Mouse (Mus musculus): ENCODE measurements at regions not wholly inside any gene's neighbourhood (a gene's known extent, or its start where the extent isn't known, plus 50 kb on each side); places are given as distances from the start of the nearest gene placed in this dataset.
"Not testable (repeated sequence)": the region's sequence is repeated elsewhere in the genome, so short reads cannot be mapped to it uniquely, and the experiment has no call there.

GRCm38 (mm10) chr11:52460190-52460780 lies 64.1 kb downstream of the 9530068E07Rik start:
- 59% methylated on average over 7 of the region's 7 CpGs for WGBS (ENCODE audit: insufficient replicate concordance)
- no peaks in the 10 kb centered on the region for H3K4me1 ChIP-seq (ENCODE audit: insufficient read depth)
- H3K9ac ChIP-seq (replicated peaks) = no peak overlapping the region
- no peaks in the 10 kb centered on the region for H3K9me3 ChIP-seq (ENCODE audit: low read length)
- no peak overlapping the region for H3K4me3 ChIP-seq (ENCODE audit: low read depth, low read length)
- no peak overlapping the region for H3K4me2 ChIP-seq (ENCODE audit: low read depth, low read length)
- H3K36me3 ChIP-seq (replicated peaks; ENCODE audit: insufficient read depth, low read length) = no peaks in the 10 kb centered on the region
- H3K27ac ChIP-seq (ENCODE audit: low read depth) = no peak overlapping the region
- no peaks in the 10 kb centered on the region for H3K27me3 ChIP-seq (ENCODE audit: insufficient read depth, low read length)
- no peak for DNase-seq
- TF ChIP-seq EP300 (IDR thresholded peaks at IDR 0.05; ENCODE audit: low read depth) = no peak
- TF ChIP-seq CTCF (IDR thresholded peaks at IDR 0.05; ENCODE audit: low read depth) = no peak
- ATAC-seq = no peak

DNA sequence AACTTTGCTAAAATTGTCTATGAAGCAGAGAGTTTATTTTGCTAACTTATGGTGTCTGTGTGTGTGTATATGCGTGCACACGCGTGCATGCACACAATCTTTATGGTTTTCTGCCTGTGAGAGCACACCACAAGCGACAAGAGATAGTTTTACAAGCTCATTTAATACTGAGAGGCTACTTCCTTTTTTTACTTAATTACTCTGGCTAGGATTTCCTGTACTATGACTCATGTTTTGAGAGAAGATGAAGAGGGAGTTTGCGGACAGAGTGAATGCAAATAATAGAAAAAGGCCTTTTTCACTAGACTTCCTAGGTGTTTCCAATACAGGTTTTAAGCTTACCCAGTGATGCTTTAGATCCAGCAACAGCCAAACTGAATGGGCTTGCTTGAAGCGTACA lies 74.9 kb downstream of the 9530068E07Rik start:
- not testable (repeated sequence) for H3K4me3 ChIP-seq (ENCODE audit: low read depth, low read length); H3K9ac ChIP-seq (replicated peaks); H3K9me3 ChIP-seq (ENCODE audit: low read length); H3K27me3 ChIP-seq (ENCODE audit: insufficient read depth, low read length); H3K36me3 ChIP-seq (replicated peaks; ENCODE audit: insufficient read depth, low read length); ATAC-seq; DNase-seq; H3K4me2 ChIP-seq (ENCODE audit: low read depth, low read length); H3K27ac ChIP-seq (ENCODE audit: low read depth); H3K4me1 ChIP-seq (ENCODE audit: insufficient read depth)
- WGBS (ENCODE audit: insufficient replicate concordance) = 43% methylated on average over 6 of the region's 6 CpGs

GRCm38 (mm10) chr11:52480111-52480510 lies 83.9 kb downstream of the 9530068E07Rik start:
- not testable (repeated sequence) for H3K4me2 ChIP-seq (ENCODE audit: low read depth, low read length); H3K36me3 ChIP-seq (replicated peaks; ENCODE audit: insufficient read depth, low read length); H3K4me3 ChIP-seq (ENCODE audit: low read depth, low read length); ATAC-seq; H3K9me3 ChIP-seq (ENCODE audit: low read length); H3K9ac ChIP-seq (replicated peaks); H3K27me3 ChIP-seq (ENCODE audit: insufficient read depth, low read length); DNase-seq; H3K27ac ChIP-seq (ENCODE audit: low read depth); H3K4me1 ChIP-seq (ENCODE audit: insufficient read depth)
- 61% methylated on average over 10 of the region's 10 CpGs for WGBS (ENCODE audit: insufficient replicate concordance)

- not testable (repeated sequence) for H3K4me1 ChIP-seq (ENCODE audit: insufficient read depth); H3K27ac ChIP-seq (ENCODE audit: low read depth); ATAC-seq; H3K9me3 ChIP-seq (ENCODE audit: low read length); H3K4me2 ChIP-seq (ENCODE audit: low read depth, low read length); H3K9ac ChIP-seq (replicated peaks); DNase-seq; H3K4me3 ChIP-seq (ENCODE audit: low read depth, low read length); H3K27me3 ChIP-seq (ENCODE audit: insufficient read depth, low read length); H3K36me3 ChIP-seq (replicated peaks; ENCODE audit: insufficient read depth, low read length)
- WGBS (ENCODE audit: insufficient replicate concordance) = 83% methylated on average over 21 of the region's 24 CpGs
Observed at GRCm38 (mm10) chr11:52480694-52481093, 84.5 kb downstream of the 9530068E07Rik start.

DNA sequence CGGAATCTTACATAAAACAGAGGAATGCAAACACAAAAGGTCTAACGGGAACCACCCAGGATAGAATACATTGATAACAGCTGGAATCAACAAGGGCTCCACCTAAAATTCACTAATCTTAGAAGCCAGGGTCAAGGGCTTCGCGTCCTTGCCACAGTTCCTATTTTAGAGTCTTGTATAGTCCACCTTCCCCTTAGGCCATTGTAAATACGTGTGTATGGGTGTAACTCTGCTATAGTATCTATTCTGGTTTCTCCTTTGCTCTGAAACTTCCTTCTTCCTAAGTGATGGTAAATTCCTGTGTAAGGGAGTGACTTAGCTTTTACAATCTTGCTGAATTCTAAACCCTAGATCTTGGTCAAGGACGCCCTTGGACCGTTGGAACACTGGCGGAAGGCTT lies 87.3 kb downstream of the 9530068E07Rik start:
- not testable (repeated sequence) for H3K36me3 ChIP-seq (replicated peaks; ENCODE audit: insufficient read depth, low read length); H3K4me1 ChIP-seq (ENCODE audit: insufficient read depth); H3K9me3 ChIP-seq (ENCODE audit: low read length); H3K9ac ChIP-seq (replicated peaks); H3K27me3 ChIP-seq (ENCODE audit: insufficient read depth, low read length); H3K27ac ChIP-seq (ENCODE audit: low read depth); H3K4me2 ChIP-seq (ENCODE audit: low read depth, low read length); H3K4me3 ChIP-seq (ENCODE audit: low read depth, low read length); DNase-seq; ATAC-seq
- WGBS (ENCODE audit: insufficient replicate concordance) = 78% methylated on average over 4 of the region's 8 CpGs

GRCm38 (mm10) chr11:52488538-52488937 lies 92.3 kb downstream of the 9530068E07Rik start:
- H3K4me2 ChIP-seq (ENCODE audit: low read depth, low read length); DNase-seq; H3K9ac ChIP-seq (replicated peaks); H3K27me3 ChIP-seq (ENCODE audit: insufficient read depth, low read length); H3K9me3 ChIP-seq (ENCODE audit: low read length); H3K4me3 ChIP-seq (ENCODE audit: low read depth, low read length); H3K4me1 ChIP-seq (ENCODE audit: insufficient read depth); H3K36me3 ChIP-seq (replicated peaks; ENCODE audit: insufficient read depth, low read length); ATAC-seq; H3K27ac ChIP-seq (ENCODE audit: low read depth): not testable (repeated sequence)
- WGBS (ENCODE audit: insufficient replicate concordance) = 66% methylated on average over 4 of the region's 4 CpGs

- Histone ChIP-seq H3K9me3 (ENCODE audit: low read length) (no peaks in the 10 kb centered on the region), H3K36me3 (replicated peaks; ENCODE audit: insufficient read depth, low read length) (no peaks in the 10 kb centered on the region), H3K4me2 (ENCODE audit: low read depth, low read length) (no peak overlapping the region), H3K9ac (replicated peaks) (no peak overlapping the region), H3K4me3 (ENCODE audit: low read depth, low read length) (no peak overlapping the region), H3K27ac (ENCODE audit: low read depth) (no peak overlapping the region), H3K4me1 (ENCODE audit: insufficient read depth) (no peaks in the 10 kb centered on the region), H3K27me3 (ENCODE audit: insufficient read depth, low read length) (no peaks in the 10 kb centered on the region)
- ATAC-seq (no peak), DNase-seq (no peak)
- WGBS (ENCODE audit: insufficient replicate concordance) = 69% methylated on average over 6 of the region's 6 CpGs
- TF ChIP-seq CTCF (IDR thresholded peaks at IDR 0.05; ENCODE audit: low read depth) (no peak), EP300 (IDR thresholded peaks at IDR 0.05; ENCODE audit: low read depth) (no peak)
Observed at GRCm38 (mm10) chr11:52493336-52493735, 97.1 kb downstream of the 9530068E07Rik start.

Data from liver, postnatal 0 days (tissue).